Mouse (Mus musculus) brain, embryonic 14.5 days (tissue): ENCODE data around the gene Gm11567.

Experiments used
- CTCF ChIP-seq: fragments of 200-500 bp; IDR thresholded peaks from 2 replicates; pipeline ENCODE4 v1.5.1; 2012; ENCODE audit warnings: inconsistent platforms, mild to moderate bottlenecking, moderate library complexity, borderline replicate concordance; ENCODE audit not compliant: insufficient read depth, insufficient read length; ENCODE audit errors: extremely low read depth
- POLR2A ChIP-seq: fragments of 200-500 bp; IDR thresholded peaks from 2 replicates; pipeline ENCODE4 v1.6.1; 2012; ENCODE audit warnings: mild to moderate bottlenecking, inconsistent platforms, borderline replicate concordance; ENCODE audit not compliant: poor library complexity, insufficient read depth, insufficient read length, severe bottlenecking; ENCODE audit errors: extremely low read depth

DNA sequence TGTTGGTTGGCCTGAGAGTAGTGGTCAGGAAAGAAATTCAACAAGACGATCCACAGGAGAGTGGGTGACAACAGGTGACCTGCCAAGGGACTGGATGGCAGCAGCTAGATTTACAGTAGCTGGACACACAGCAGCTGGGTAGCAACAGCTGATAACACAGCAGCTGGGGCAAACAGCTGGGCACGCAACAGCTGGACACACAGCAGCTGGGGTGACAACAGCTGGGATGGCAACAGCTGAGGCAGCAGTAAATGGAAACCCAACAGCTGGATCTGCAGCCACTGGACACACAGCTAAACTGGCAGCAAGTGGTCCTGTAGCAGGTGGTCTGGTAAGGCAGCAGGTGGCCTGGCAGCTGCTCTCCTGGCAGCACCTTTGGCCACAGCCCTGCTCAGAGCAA, 32.2 kb upstream of the Gm11567 start:
- no peak for TF ChIP-seq CTCF
- TF ChIP-seq POLR2A, result no peak
